10 mouse cellular contexts compared by ENCODE assay signal in genomic region chr9:78378113-78378785, GRCm38 (mm10). TPM values are rescaled to one million over a fixed set of nuclear protein-coding genes. Genes with fewer than 3 reads are reported as not detected.
DNase-seq lines count a peak whose midpoint lies in the region; ATAC-seq and TF ChIP-seq lines count a peak whose summit lies in the region.
"Had no signal": no experiment of that assay in that cellular context is flagged by ENCODE, and none has a peak within 500 bp of the region (broad histone marks: within the 10 kb centered on the region; RNA-seq: fewer than 3 reads in every experiment).

Gene Ooep, minus strand, starts transcription at chr9:78378725.

- H3K4me3 ChIP-seq in kidney, embryonic 16.5 days (ENCODE audit: low read length): peak within 1 kb of the TSS; percentile 41
- peak within 1 kb of the TSS; percentile 19; the same call in 1 of the 2 replicates for H3K4me3 ChIP-seq in bone marrow macrophage, adult 2 months (ENCODE audit: insufficient read depth, low read length)
- H3K4me3 ChIP-seq in forebrain, embryonic 10.5 days: peak within 1 kb of the TSS; percentile 51
- H3K4me3 ChIP-seq in midbrain, embryonic 11.5 days (ENCODE audit: low read depth, low read length): peak within 1 kb of the TSS; percentile 30
- peak within 1 kb of the TSS; percentile 28 for H3K4me3 ChIP-seq in stomach, embryonic 16.5 days (replicated peaks; ENCODE audit: low read length)

- H3K9ac ChIP-seq in kidney, embryonic 16.5 days (replicated peaks; ENCODE audit: low read length): peak within 1 kb of the TSS; percentile 49
- H3K9ac ChIP-seq in midbrain, embryonic 11.5 days (ENCODE audit: low read length): peak within 1 kb of the TSS; percentile 52
- H3K9ac ChIP-seq in stomach, embryonic 16.5 days (ENCODE audit: low read length): peak within 1 kb of the TSS; percentile 43

- WGBS in kidney, embryonic 16.5 days: 7% methylated on average over 20 of the region's 23 CpGs
- 3% methylated on average over 23 of the region's 23 CpGs for WGBS in forebrain, embryonic 10.5 days
- 3% methylated on average over 19 of the region's 23 CpGs for WGBS in midbrain, embryonic 11.5 days
- WGBS in stomach, embryonic 16.5 days: 4% methylated on average over 21 of the region's 23 CpGs

- no peaks in the 10 kb centered on the region for H3K36me3 ChIP-seq in kidney, embryonic 16.5 days (ENCODE audit: insufficient read depth, low read length)
- H3K36me3 ChIP-seq in forebrain, embryonic 10.5 days (replicated peaks): no peaks in the 10 kb centered on the region
- H3K36me3 ChIP-seq in midbrain, embryonic 11.5 days (ENCODE audit: control insufficient read depth, insufficient read depth, low read length): no peaks in the 10 kb centered on the region
- no peaks in the 10 kb centered on the region for H3K36me3 ChIP-seq in stomach, embryonic 16.5 days (ENCODE audit: control insufficient read depth, insufficient read depth, low read length)

- no peak for DNase-seq in kidney, adult 11 months
- DNase-seq in forebrain, embryonic 10.5 days (ENCODE audit: extremely low spot score, low spot score): peak; percentile 49
- DNase-seq in layer of hippocampus, postnatal 14 days (ENCODE audit: low spot score in 2 of 2): peak; percentile 24 to 31
- peak; percentile 89 for DNase-seq in midbrain, embryonic 11.5 days (ENCODE audit: low spot score, missing footprints)

- no peaks in the 10 kb centered on the region for H3K9me3 ChIP-seq in kidney, embryonic 16.5 days (ENCODE audit: low read length)
- no peaks in the 10 kb centered on the region for H3K9me3 ChIP-seq in forebrain, embryonic 10.5 days
- H3K9me3 ChIP-seq in midbrain, embryonic 11.5 days (ENCODE audit: control insufficient read depth, low read length): no peaks in the 10 kb centered on the region
- H3K9me3 ChIP-seq in stomach, embryonic 16.5 days (replicated peaks; ENCODE audit: control insufficient read depth, low read length): no peaks in the 10 kb centered on the region

- TF ChIP-seq POLR2A in bone marrow macrophage, adult 2 months (IDR thresholded peaks at IDR 0.05; ENCODE audit: borderline replicate concordance, low read depth, low read length): no peak

- peaks cover 7% of the 10 kb centered on the region for H3K4me1 ChIP-seq in kidney, embryonic 16.5 days (ENCODE audit: insufficient read depth, low read length)
- no peaks in the 10 kb centered on the region; the same call in 1 of the 2 replicates for H3K4me1 ChIP-seq in bone marrow macrophage, adult 2 months (ENCODE audit: control insufficient read depth, insufficient read depth, low read length)
- H3K4me1 ChIP-seq in forebrain, embryonic 10.5 days: peaks cover 19% of the 10 kb centered on the region
- peaks cover 6% of the 10 kb centered on the region for H3K4me1 ChIP-seq in midbrain, embryonic 11.5 days (ENCODE audit: control insufficient read depth, insufficient read depth, low read length)
- H3K4me1 ChIP-seq in stomach, embryonic 16.5 days (ENCODE audit: control insufficient read depth, insufficient read depth, low read length): peaks cover 3% of the 10 kb centered on the region

- TF ChIP-seq CTCF in bone marrow macrophage, adult 2 months (IDR thresholded peaks at IDR 0.05; ENCODE audit: low read depth, low read length): no peak

- H3K27me3 ChIP-seq in kidney, embryonic 16.5 days (ENCODE audit: insufficient read depth, low read length): no peaks in the 10 kb centered on the region
- H3K27me3 ChIP-seq in forebrain, embryonic 10.5 days (ENCODE audit: poor library complexity, severe bottlenecking): peaks cover 34% of the 10 kb centered on the region
- H3K27me3 ChIP-seq in midbrain, embryonic 11.5 days (ENCODE audit: control insufficient read depth, insufficient read depth, low read length): peaks cover 2% of the 10 kb centered on the region; the same call in 1 of the 2 replicates
- H3K27me3 ChIP-seq in stomach, embryonic 16.5 days (ENCODE audit: control insufficient read depth, insufficient read depth, low read length): peaks cover 8% of the 10 kb centered on the region; the same call in 1 of the 2 replicates

- no peak within 1 kb of the TSS for H3K27ac ChIP-seq in kidney, embryonic 16.5 days (ENCODE audit: low read length)
- no peak within 1 kb of the TSS for H3K27ac ChIP-seq in bone marrow macrophage, adult 2 months (ENCODE audit: insufficient read depth, low read depth, low read length)
- H3K27ac ChIP-seq in forebrain, embryonic 10.5 days: peak within 1 kb of the TSS; percentile 73
- H3K27ac ChIP-seq in midbrain, embryonic 11.5 days (ENCODE audit: low read depth, low read length): no peak within 1 kb of the TSS
- H3K27ac ChIP-seq in stomach, embryonic 16.5 days (ENCODE audit: low read length): no peak within 1 kb of the TSS

- ATAC-seq in kidney, embryonic 16.5 days (ENCODE audit: low FRiP score, low TSS enrichment): peak; percentile 83
- peak; percentile 86 for ATAC-seq in midbrain, embryonic 11.5 days (ENCODE audit: low FRiP score)
- ATAC-seq in stomach, embryonic 16.5 days (ENCODE audit: insufficient read depth, low FRiP score): peak; percentile 60
- ATAC-seq in erythroblast, adult 5-6 weeks (replicated peaks; ENCODE audit: low FRiP score, poor library complexity, severe bottlenecking): no peak

- H3K4me2 ChIP-seq in kidney, embryonic 16.5 days (replicated peaks; ENCODE audit: low read depth, low read length): peak within 1 kb of the TSS; percentile 62
- H3K4me2 ChIP-seq in midbrain, embryonic 11.5 days: peak within 1 kb of the TSS; percentile 64
- peak within 1 kb of the TSS; percentile 54 for H3K4me2 ChIP-seq in stomach, embryonic 16.5 days (ENCODE audit: low read depth, low read length)

RNA-seq across cellular contexts. Expression of gene Ooep, which starts in this region (rescaled TPM):
- 1.6 and 2.0 TPM in 2 replicates for polyA plus RNA-seq in kidney, embryonic 16.5 days (2015; fragmentation: Nextera tagmentation; extraction: Ambion mirVana)
- not detected in 2 replicates for polyA plus RNA-seq in bone marrow macrophage, adult 2 months (2012; ENCODE audit: insufficient read depth, insufficient read length, missing spikeins)
- polyA plus RNA-seq in forebrain, embryonic 10.5 days (2016; fragmentation: Nextera tagmentation; extraction: Ambion mirVana): 2.3 and 3.2 TPM in 2 replicates
- total RNA-seq in layer of hippocampus, postnatal 14 days (2021): under 1 TPM; 0.21 to 0.29 TPM
- 1.4 and 1.8 TPM in 2 replicates for polyA plus RNA-seq in midbrain, embryonic 11.5 days (2014; fragmentation: Nextera tagmentation; extraction: Ambion mirVana)
- 0.55 and 0.75 TPM in 2 replicates for polyA plus RNA-seq in stomach, embryonic 16.5 days (2015; fragmentation: Nextera tagmentation; extraction: Ambion mirVana)
- not detected in 2 replicates for total RNA-seq in erythroblast, adult 5-6 weeks (2015; ENCODE audit: low replicate concordance)
- not detected in 2 replicates for total RNA-seq in erythroblast, adult 5-6 weeks (2017; ENCODE audit: low replicate concordance)
- total RNA-seq: adrenal gland, postnatal 36 days; layer of hippocampus, adult 18-20 months had no signal

Comparison
In these comparisons a context has a peak if more than half of its experiments do, and no peak if none do; other contexts are left out.
1. Peak in DNase-seq in layer of hippocampus, postnatal 14 days; RNA of the gene not detected or under 1 TPM.
2. Peak in ATAC-seq, H3K4me3 ChIP-seq, H3K9ac ChIP-seq and H3K4me2 ChIP-seq in stomach, embryonic 16.5 days; RNA of the gene not detected or under 1 TPM.